Mouse (Mus musculus): ENCODE data around the gene Unk. TPM values are rescaled to one million over a fixed set of nuclear protein-coding genes. Genes with fewer than 3 reads are reported as not detected.

Unk gene
- polyA plus RNA-seq, 1 experiment from 2014 or later: 8.3 TPM

GRCm38 (mm10) chr11:116024356-116024808, 5.7 kb upstream of the Unk start:
- no peaks in the 10 kb centered on the region for H3K27me3 ChIP-seq (ENCODE audit: control insufficient read depth, insufficient read depth, low read length)
- H3K27ac ChIP-seq (replicated peaks): peak overlapping the region; percentile 98
- no peaks in the 10 kb centered on the region for H3K9me3 ChIP-seq (ENCODE audit: control insufficient read depth, low read length)
- peaks cover 9% of the 10 kb centered on the region for H3K36me3 ChIP-seq (ENCODE audit: control insufficient read depth, insufficient read depth, low read length)
- H3K4me1 ChIP-seq (replicated peaks; ENCODE audit: control insufficient read depth, insufficient read depth): no peaks in the 10 kb centered on the region
- H3K4me3 ChIP-seq (ENCODE audit: low read depth, low read length): peak overlapping the region; percentile 89
- H3K9ac ChIP-seq (ENCODE audit: low read length): peak overlapping the region; percentile 99
- TF ChIP-seq EP300 (optimal IDR thresholded peaks at IDR 0.05) (peak; percentile 96), CTCF (IDR thresholded peaks at IDR 0.05; ENCODE audit: low read depth) (no peak)
- whole genome bisulfite sequencing: under 1% methylated on average over 37 of the region's 37 CpGs
- peak overlapping the region; percentile 44; the same call in 1 of the 2 replicates for H3K4me2 ChIP-seq (replicated peaks; ENCODE audit: low read depth)
- DNase-seq (ENCODE audit: low spot score): peak; percentile 96
- peak; percentile 92 for ATAC-seq (ENCODE audit: low FRiP score, low TSS enrichment)

DNA sequence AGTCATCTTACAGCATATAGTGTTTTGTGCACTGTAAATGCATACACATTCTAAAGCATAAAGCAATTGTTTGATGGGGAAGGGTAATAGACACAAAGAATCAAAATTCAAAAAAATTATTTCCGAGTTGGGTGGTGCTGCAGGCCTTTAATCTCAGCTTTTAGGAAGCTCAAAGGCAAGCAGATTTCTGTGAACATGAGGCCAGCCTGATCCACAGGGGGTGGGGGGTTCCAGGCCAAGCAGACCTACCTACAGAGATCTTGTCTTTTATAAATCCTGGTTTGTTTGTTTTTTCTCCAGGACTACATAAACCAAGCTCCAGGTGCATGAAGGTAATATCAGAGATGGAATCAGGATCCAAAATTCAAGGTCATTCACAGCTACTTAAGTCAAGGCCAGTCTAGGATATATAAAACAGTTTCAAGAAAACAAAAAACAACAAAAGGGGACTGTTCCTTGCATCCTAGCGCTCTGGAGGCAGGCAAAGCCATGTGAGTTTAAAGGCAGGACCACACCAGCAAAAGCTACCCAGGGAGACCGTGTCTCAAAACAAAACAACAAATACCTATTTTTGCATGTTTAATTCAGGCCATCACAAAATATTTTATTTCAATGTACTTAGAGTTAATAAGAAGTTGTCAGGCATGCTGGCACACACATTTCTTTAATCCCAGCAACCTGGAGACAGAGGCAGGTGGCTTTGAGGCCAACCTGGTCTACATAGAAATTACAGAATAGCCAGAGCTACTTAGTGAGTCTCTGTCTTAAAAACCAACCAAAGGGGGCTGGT, 4.9 kb upstream of the Unk start:
- TF ChIP-seq CTCF (IDR thresholded peaks at IDR 0.05; ENCODE audit: low read depth) (no peak), EP300 (optimal IDR thresholded peaks at IDR 0.05) (no peak)
- Histone ChIP-seq H3K4me2 (replicated peaks; ENCODE audit: low read depth) (no peak overlapping the region), H3K4me3 (ENCODE audit: low read depth, low read length) (no peak overlapping the region), H3K9me3 (ENCODE audit: control insufficient read depth, low read length) (no peaks in the 10 kb centered on the region), H3K36me3 (ENCODE audit: control insufficient read depth, insufficient read depth, low read length) (peaks cover 9% of the 10 kb centered on the region), H3K27me3 (ENCODE audit: control insufficient read depth, insufficient read depth, low read length) (no peaks in the 10 kb centered on the region), H3K27ac (replicated peaks) (no peak overlapping the region), H3K9ac (ENCODE audit: low read length) (no peak overlapping the region), H3K4me1 (replicated peaks; ENCODE audit: control insufficient read depth, insufficient read depth) (no peaks in the 10 kb centered on the region)
- DNase-seq (ENCODE audit: low spot score) (no peak), ATAC-seq (ENCODE audit: low FRiP score, low TSS enrichment) (no peak)
- 88% methylated on average over 3 of the region's 3 CpGs for WGBS

DNA sequence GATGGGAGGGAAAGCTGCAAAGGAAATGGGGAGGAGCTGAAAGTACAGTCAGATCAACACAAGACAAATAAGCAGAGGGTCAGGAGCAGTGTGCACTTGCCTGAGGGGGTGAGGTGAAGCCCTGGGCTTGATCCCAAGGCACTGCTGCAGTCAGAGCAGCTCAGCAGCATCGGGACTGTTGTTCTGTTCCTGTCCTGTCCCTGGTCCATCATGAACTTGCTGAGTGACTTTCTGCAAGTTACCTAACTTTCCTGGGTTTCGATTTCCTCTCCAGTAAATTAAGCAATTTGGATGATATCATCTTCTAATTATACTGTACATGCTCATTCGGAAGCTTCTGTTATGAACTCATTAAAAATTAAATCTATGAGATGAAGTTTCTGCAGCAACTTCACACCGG, 2.4 kb upstream of the Unk start, which contains the start of gene H3f3b:
TSS of gene H3f3b (minus strand) at position 207 of the 400 bp plus-strand sequence.
- no peak within 1 kb of the TSS for H3K4me3 ChIP-seq (ENCODE audit: low read depth, low read length)
- no peaks in the 10 kb centered on the region for H3K27me3 ChIP-seq (ENCODE audit: control insufficient read depth, insufficient read depth, low read length)
- 71% methylated on average over 4 of the region's 4 CpGs for WGBS
- H3K4me2 ChIP-seq (replicated peaks; ENCODE audit: low read depth): no peak within 1 kb of the TSS
- no peaks in the 10 kb centered on the region for H3K36me3 ChIP-seq (ENCODE audit: control insufficient read depth, insufficient read depth, low read length)
- H3K4me1 ChIP-seq (replicated peaks; ENCODE audit: control insufficient read depth, insufficient read depth): peaks cover 3% of the 10 kb centered on the region
- no peak within 1 kb of the TSS for H3K9ac ChIP-seq (ENCODE audit: low read length)
- ATAC-seq (ENCODE audit: low FRiP score, low TSS enrichment) (no peak), DNase-seq (ENCODE audit: low spot score) (no peak)
- TF ChIP-seq EP300 (optimal IDR thresholded peaks at IDR 0.05) (peak; percentile 29), CTCF (IDR thresholded peaks at IDR 0.05; ENCODE audit: low read depth) (no peak)
- no peaks in the 10 kb centered on the region for H3K9me3 ChIP-seq (ENCODE audit: control insufficient read depth, low read length)
- no peak within 1 kb of the TSS for H3K27ac ChIP-seq (replicated peaks)

DNA sequence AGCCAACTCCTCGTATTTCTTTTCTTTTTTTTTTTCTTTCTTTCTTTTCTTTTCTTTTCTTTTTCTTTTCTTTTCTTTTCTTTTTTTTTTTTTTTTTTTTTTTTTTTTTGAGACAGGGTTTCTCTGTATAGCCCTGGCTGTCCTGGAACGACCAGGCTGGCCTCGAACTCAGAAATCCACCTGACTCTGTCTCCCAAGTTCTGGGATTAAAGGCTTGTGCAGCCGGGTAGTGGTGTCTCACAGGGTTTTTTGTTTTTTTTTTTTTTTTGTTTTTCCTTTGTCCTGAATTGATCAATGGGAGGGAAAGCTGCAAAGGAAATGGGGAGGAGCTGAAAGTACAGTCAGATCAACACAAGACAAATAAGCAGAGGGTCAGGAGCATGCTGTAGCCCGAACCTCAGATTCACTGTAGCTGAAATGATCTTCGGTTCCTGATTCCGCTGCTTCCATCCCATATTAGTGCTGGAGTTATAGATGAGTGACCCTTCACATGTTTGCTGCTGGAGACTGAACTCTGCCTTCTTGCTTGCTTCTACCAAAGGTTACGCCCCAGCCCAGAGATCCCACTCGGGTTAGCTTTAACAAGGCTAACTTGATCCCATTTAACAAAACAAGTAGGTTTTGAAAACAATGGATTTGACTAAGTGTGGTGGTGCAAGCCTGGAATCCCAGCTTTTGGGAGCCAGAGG, 1.8 kb upstream of the Unk start:
- Histone ChIP-seq H3K4me3 (ENCODE audit: low read depth, low read length) (no peak overlapping the region), H3K4me1 (replicated peaks; ENCODE audit: control insufficient read depth, insufficient read depth) (peaks cover 3% of the 10 kb centered on the region), H3K27ac (replicated peaks) (no peak overlapping the region), H3K4me2 (replicated peaks; ENCODE audit: low read depth) (no peak overlapping the region), H3K27me3 (ENCODE audit: control insufficient read depth, insufficient read depth, low read length) (no peaks in the 10 kb centered on the region), H3K9ac (ENCODE audit: low read length) (no peak overlapping the region), H3K9me3 (ENCODE audit: control insufficient read depth, low read length) (no peaks in the 10 kb centered on the region), H3K36me3 (ENCODE audit: control insufficient read depth, insufficient read depth, low read length) (no peaks in the 10 kb centered on the region)
- ATAC-seq (ENCODE audit: low FRiP score, low TSS enrichment) (no peak), DNase-seq (ENCODE audit: low spot score) (no peak)
- TF ChIP-seq CTCF (IDR thresholded peaks at IDR 0.05; ENCODE audit: low read depth): no peak
- TF ChIP-seq EP300 (optimal IDR thresholded peaks at IDR 0.05): no peak
- 77% methylated on average over 9 of the region's 9 CpGs for WGBS

DNA sequence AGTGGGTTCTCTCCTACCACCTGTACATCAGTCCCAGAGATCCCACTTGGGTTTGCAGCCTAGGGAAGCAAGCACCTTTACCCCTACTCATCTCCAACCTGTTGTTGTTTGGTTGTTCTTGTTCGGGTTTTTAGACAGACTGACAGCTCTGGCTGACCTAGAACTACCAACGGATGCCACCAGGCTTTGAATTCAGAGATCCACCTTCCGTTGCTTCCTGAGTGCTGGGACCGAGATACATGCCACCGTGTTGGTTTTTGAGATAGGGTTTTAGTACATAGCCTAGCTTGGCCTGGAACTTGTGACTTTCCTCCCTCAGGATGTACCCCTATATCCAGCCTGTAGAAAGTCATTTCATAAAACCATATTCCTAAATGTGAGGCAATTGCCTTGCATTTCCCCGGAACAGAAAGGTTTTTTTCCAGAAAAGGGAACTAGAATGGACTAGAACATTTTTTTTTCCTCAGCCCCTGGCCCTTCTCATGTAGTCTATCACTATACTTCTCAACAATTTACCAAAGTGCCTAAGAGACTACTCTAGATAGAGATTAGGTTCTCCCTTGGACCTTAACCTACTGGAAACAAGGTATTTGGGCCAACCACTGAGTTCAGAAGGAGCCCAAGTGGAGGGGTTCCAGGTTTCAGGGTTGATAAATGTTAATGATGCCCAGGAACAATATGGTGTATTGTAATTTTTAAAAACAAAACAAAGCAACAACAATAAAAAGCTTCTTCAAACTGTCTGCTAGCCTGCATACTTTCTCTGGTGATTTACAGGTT, 846 bp upstream of the Unk start:
- ATAC-seq (ENCODE audit: low FRiP score, low TSS enrichment) (no peak), DNase-seq (ENCODE audit: low spot score) (no peak)
- Histone ChIP-seq H3K9ac (ENCODE audit: low read length) (peak overlapping the region; percentile 52), H3K4me1 (replicated peaks; ENCODE audit: control insufficient read depth, insufficient read depth) (peaks cover 3% of the 10 kb centered on the region), H3K4me3 (ENCODE audit: low read depth, low read length) (peak overlapping the region; percentile 76), H3K27ac (replicated peaks) (peak overlapping the region; percentile 56; the same call in 1 of the 2 replicates), H3K27me3 (ENCODE audit: control insufficient read depth, insufficient read depth, low read length) (no peaks in the 10 kb centered on the region), H3K9me3 (ENCODE audit: control insufficient read depth, low read length) (no peaks in the 10 kb centered on the region), H3K36me3 (ENCODE audit: control insufficient read depth, insufficient read depth, low read length) (no peaks in the 10 kb centered on the region), H3K4me2 (replicated peaks; ENCODE audit: low read depth) (peak overlapping the region; percentile 74)
- whole genome bisulfite sequencing: 77% methylated on average over 6 of the region's 6 CpGs
- no peak for TF ChIP-seq CTCF (IDR thresholded peaks at IDR 0.05; ENCODE audit: low read depth)
- no peak for TF ChIP-seq EP300 (optimal IDR thresholded peaks at IDR 0.05)

Data from stomach, postnatal 0 days (tissue).